Mouse (Mus musculus) bone marrow macrophage, adult 2 months (primary cell): ENCODE measurements around the gene Olfr613. TPM values are rescaled to one million over a fixed set of nuclear protein-coding genes. Genes with fewer than 3 reads are reported as not detected.
"Not testable (repeated sequence)": the region's sequence is repeated elsewhere in the genome, so short reads cannot be mapped to it uniquely, and the experiment has no call there.

Experiments
- H3K27ac ChIP-seq: 2 replicates; pipeline ENCODE4 v1.5.1; 2012; ENCODE audit warnings: low read depth, low read length; ENCODE audit not compliant: insufficient read depth
- H3K4me1 ChIP-seq: 2 replicates; pipeline ENCODE4 v1.6.1; 2012; ENCODE audit warnings: low read length; ENCODE audit not compliant: control insufficient read depth, insufficient read depth
- H3K4me3 ChIP-seq: 2 replicates; pipeline ENCODE4 v1.5.1; 2012; ENCODE audit warnings: mild to moderate bottlenecking, low read length, moderate library complexity; ENCODE audit not compliant: insufficient read depth
- CTCF ChIP-seq: IDR thresholded peaks from 2 replicates; pipeline ENCODE4 v1.5.1; 2012; ENCODE audit warnings: low read depth, mild to moderate bottlenecking, low read length, moderate library complexity
- POLR2A ChIP-seq: IDR thresholded peaks from 2 replicates; pipeline ENCODE4 v1.6.1; 2012; ENCODE audit warnings: mild to moderate bottlenecking, low read depth, low read length, borderline replicate concordance
- polyA plus RNA-seq: library from polyadenylated mRNA; stranded (reverse); fragments of >200 nt; gene quantifications from 2 replicates; pipeline ENCODE4 v1.2.4, GENCODE M21; 2012; ENCODE audit not compliant: missing spikeins, insufficient read depth, insufficient read length

Olfr613 gene
- not detected in 2 replicates for polyA plus RNA-seq

GRCm38 (mm10) chr7:103547774-103548173 lies at the start of gene Olfr613:
Olfr613 (plus strand) TSS chr7:103548074.
- Histone ChIP-seq H3K4me3 (no peak within 1 kb of the TSS), H3K4me1 (no peaks in the 10 kb centered on the region)
- no peak for TF ChIP-seq CTCF

GRCm38 (mm10) chr7:103512022-103512421 lies 35.9 kb upstream of the Olfr613 start, which contains the start of gene Olfr610:
Olfr610 (minus strand) TSS chr7:103512122.
- Histone ChIP-seq H3K27ac (no peak within 1 kb of the TSS), H3K4me3 (no peak within 1 kb of the TSS), H3K4me1 (no peaks in the 10 kb centered on the region)
- no peak for TF ChIP-seq CTCF
- no peak for TF ChIP-seq POLR2A

More at GRCm38 (mm10) chr7:103547774-103548173, at the start of gene Olfr613:
- H3K27ac ChIP-seq, result no peak within 1 kb of the TSS

GRCm38 (mm10) chr7:103520746-103521145 lies 27.1 kb upstream of the Olfr613 start, which contains the start of gene Olfr611:
Olfr611 (minus strand) TSS chr7:103520846.
- H3K4me1 ChIP-seq, H3K27ac ChIP-seq, H3K4me3 ChIP-seq: not testable (repeated sequence)

- not testable (repeated sequence) for H3K4me3 ChIP-seq, H3K27ac ChIP-seq, H3K4me1 ChIP-seq
These were observed 5.3 kb upstream of the Olfr613 start, which contains the start of gene Olfr612 for GRCm38 (mm10) chr7:103542617-103543016. Olfr612 (minus strand) TSS chr7:103542717.

GRCm38 (mm10) chr7:103555779-103556178 lies 7.9 kb downstream of the Olfr613 start, which contains the start of gene Olfr615:
Olfr615 (plus strand) TSS chr7:103556079.
- TF ChIP-seq CTCF (no peak), POLR2A (no peak)
- Histone ChIP-seq H3K4me1 (no peaks in the 10 kb centered on the region), H3K4me3 (no peak within 1 kb of the TSS), H3K27ac (no peak within 1 kb of the TSS)

GRCm38 (mm10) chr7:103569043-103569442 lies 21.2 kb downstream of the Olfr613 start, which contains the start of gene Olfr616:
Olfr616 (minus strand) TSS chr7:103569143.
- no peak for TF ChIP-seq POLR2A
- no peak for TF ChIP-seq CTCF
- Histone ChIP-seq H3K4me1 (no peaks in the 10 kb centered on the region), H3K27ac (no peak within 1 kb of the TSS), H3K4me3 (no peak within 1 kb of the TSS)

- no peak for TF ChIP-seq POLR2A
- no peak for TF ChIP-seq CTCF
- Histone ChIP-seq H3K27ac (no peak within 1 kb of the TSS), H3K4me1 (no peaks in the 10 kb centered on the region), H3K4me3 (no peak within 1 kb of the TSS)
These were observed 24.9 kb downstream of the Olfr613 start, which contains the start of gene Olfr617 for GRCm38 (mm10) chr7:103572761-103573160. Olfr617 (plus strand) TSS chr7:103573061.

- Histone ChIP-seq H3K4me1 (no peaks in the 10 kb centered on the region), H3K4me3 (no peak within 1 kb of the TSS), H3K27ac (no peak within 1 kb of the TSS)
- TF ChIP-seq CTCF, result no peak
- TF ChIP-seq POLR2A, result no peak
These were observed 41.9 kb downstream of the Olfr613 start, which contains the start of gene Olfr618 for GRCm38 (mm10) chr7:103589803-103590202. Olfr618 (plus strand) TSS chr7:103590103.

- no peak within 1 kb of the TSS for H3K4me3 ChIP-seq
- H3K27ac ChIP-seq, result no peak within 1 kb of the TSS
- TF ChIP-seq POLR2A, result no peak
- no peak for TF ChIP-seq CTCF
- H3K4me1 ChIP-seq, result no peaks in the 10 kb centered on the region
These were observed 52.4 kb downstream of the Olfr613 start, which contains the start of gene Olfr619 for GRCm38 (mm10) chr7:103600275-103600674. Olfr619 (plus strand) TSS chr7:103600575.

Other genes starting within 250 kb of the Olfr613 start
- gene Olfr596, start 242.4 kb upstream of the Olfr613 start, polyA plus RNA-seq, result not detected in 2 replicates
- gene Olfr597, start 231.8 kb upstream of the Olfr613 start, polyA plus RNA-seq, result 0.29 TPM in 1 of 2 replicates, not detected in the other
- gene Olfr598, start 224.5 kb upstream of the Olfr613 start, polyA plus RNA-seq, result not detected in 2 replicates
- gene Olfr599, start 212.2 kb upstream of the Olfr613 start, polyA plus RNA-seq, result not detected in 2 replicates
- gene Olfr600, start 198.4 kb upstream of the Olfr613 start, polyA plus RNA-seq, result not detected in 2 replicates
- not detected in 2 replicates for gene Olfr601, start 185.4 kb upstream of the Olfr613 start, polyA plus RNA-seq
- not detected in 2 replicates for gene Olfr603, start 161.9 kb upstream of the Olfr613 start, polyA plus RNA-seq
- not detected in 2 replicates for gene Usp17lc, start 133.0 kb upstream of the Olfr613 start, polyA plus RNA-seq
- not detected in 2 replicates for gene Olfr605, start 102.6 kb upstream of the Olfr613 start, polyA plus RNA-seq
- not detected in 2 replicates for gene Olfr606, start 99.0 kb upstream of the Olfr613 start, polyA plus RNA-seq
- gene Olfr607, start 83.9 kb upstream of the Olfr613 start, polyA plus RNA-seq, result not detected in 2 replicates
- gene Olfr608, start 78.2 kb upstream of the Olfr613 start, polyA plus RNA-seq, result not detected in 2 replicates
- gene Olfr609, start 50.0 kb upstream of the Olfr613 start, polyA plus RNA-seq, result not detected in 2 replicates
- gene Olfr610, start 36.0 kb upstream of the Olfr613 start, polyA plus RNA-seq, result not detected in 2 replicates
- not detected in 2 replicates for gene Olfr611, start 27.2 kb upstream of the Olfr613 start, polyA plus RNA-seq
- gene Olfr612, start 5.4 kb upstream of the Olfr613 start, polyA plus RNA-seq, result not detected in 2 replicates
- gene Olfr615, start 8.0 kb downstream of the Olfr613 start, polyA plus RNA-seq, result not detected in 2 replicates
- not detected in 2 replicates for gene Olfr616, start 21.1 kb downstream of the Olfr613 start, polyA plus RNA-seq
- gene Olfr617, start 25.0 kb downstream of the Olfr613 start, polyA plus RNA-seq, result not detected in 2 replicates
- not detected in 2 replicates for gene Olfr618, start 42.0 kb downstream of the Olfr613 start, polyA plus RNA-seq
- not detected in 2 replicates for gene Olfr619, start 52.5 kb downstream of the Olfr613 start, polyA plus RNA-seq
- 0.19 and 0.27 TPM in 2 replicates for gene Olfr620, start 64.5 kb downstream of the Olfr613 start, polyA plus RNA-seq
- not detected in 2 replicates for gene Olfr622, start 94.6 kb downstream of the Olfr613 start, polyA plus RNA-seq
- not detected in 2 replicates for gene Olfr623, start 115.6 kb downstream of the Olfr613 start, polyA plus RNA-seq
- gene Olfr624, start 123.1 kb downstream of the Olfr613 start, polyA plus RNA-seq, result not detected in 2 replicates
- not detected in 2 replicates for gene Olfr625-ps1, start 134.6 kb downstream of the Olfr613 start, polyA plus RNA-seq
- not detected in 2 replicates for gene Olfr243, start 166.6 kb downstream of the Olfr613 start, polyA plus RNA-seq
- gene Olfr628, start 182.3 kb downstream of the Olfr613 start, polyA plus RNA-seq, result not detected in 2 replicates
- not detected in 2 replicates for gene Olfr629, start 196.9 kb downstream of the Olfr613 start, polyA plus RNA-seq
- not detected in 2 replicates for gene Olfr630, start 209.3 kb downstream of the Olfr613 start, polyA plus RNA-seq
- gene Olfr69, start 223.5 kb downstream of the Olfr613 start, polyA plus RNA-seq, result not detected in 2 replicates
- gene Olfr68, start 231.6 kb downstream of the Olfr613 start, polyA plus RNA-seq, result not detected in 2 replicates
- not detected in 2 replicates for gene Olfr67, start 243.7 kb downstream of the Olfr613 start, polyA plus RNA-seq